Mouse (Mus musculus): ENCODE data around the gene Ceacam19.
A peak's percentile ranks its signal among the peaks of the same experiment; 100 is the strongest.

Gene Ceacam19

DNA sequence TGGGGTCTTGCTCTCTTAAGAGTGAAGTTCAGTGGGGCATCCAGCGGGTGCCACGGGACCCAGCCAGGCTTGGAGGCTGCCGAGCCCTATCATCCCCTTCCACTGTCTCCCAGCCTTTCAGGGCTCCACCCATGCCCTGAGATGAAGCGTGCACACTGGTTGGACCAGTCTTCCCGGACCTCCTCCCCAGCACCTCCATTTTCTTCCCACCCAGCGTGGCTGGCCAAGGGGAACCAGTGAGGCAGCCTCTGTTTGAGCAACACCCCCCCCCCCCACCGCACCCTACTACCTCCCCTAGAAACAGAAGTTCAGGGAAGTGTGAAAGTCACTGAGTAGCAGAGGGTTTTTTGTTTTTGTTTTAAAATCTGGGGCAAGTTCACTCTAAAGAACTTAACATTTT lies at the start of gene Ceacam19:
Gene Ceacam19 (minus strand): TSS at position 117 of the 400 bp plus-strand sequence.
- DNase-seq (ENCODE audit: inconsistent ontology term): no peak

DNA sequence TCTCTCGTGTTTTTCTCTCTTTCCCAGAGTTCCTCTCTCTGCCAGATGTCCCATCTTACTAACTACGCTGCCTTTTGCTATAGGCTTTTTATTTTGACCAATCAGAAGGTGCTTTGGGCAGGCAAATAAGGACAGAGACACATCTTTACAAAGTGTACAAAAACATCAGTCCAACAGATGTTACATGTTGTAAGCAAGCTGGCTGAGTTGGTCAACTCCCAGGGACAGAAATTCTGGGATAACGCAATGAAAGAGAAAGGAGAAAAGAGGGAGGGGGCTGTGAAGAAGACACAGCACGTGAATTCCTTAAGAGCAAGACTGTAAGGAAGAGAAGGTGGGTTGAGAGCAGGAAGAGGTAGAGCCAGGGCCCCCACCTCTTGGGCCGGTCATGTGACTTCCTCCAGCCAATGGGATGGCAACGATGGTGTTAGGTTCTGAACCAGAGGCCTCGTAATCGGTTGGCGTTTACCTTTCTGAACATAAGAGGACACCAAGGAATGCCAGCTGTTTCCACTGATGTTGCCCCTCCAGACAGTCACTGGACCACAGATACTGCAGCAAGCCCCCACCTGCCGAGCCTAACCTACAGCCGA lies 49.6 kb upstream of the Ceacam19 start:
- no peak for DNase-seq (ENCODE audit: inconsistent ontology term)

DNA sequence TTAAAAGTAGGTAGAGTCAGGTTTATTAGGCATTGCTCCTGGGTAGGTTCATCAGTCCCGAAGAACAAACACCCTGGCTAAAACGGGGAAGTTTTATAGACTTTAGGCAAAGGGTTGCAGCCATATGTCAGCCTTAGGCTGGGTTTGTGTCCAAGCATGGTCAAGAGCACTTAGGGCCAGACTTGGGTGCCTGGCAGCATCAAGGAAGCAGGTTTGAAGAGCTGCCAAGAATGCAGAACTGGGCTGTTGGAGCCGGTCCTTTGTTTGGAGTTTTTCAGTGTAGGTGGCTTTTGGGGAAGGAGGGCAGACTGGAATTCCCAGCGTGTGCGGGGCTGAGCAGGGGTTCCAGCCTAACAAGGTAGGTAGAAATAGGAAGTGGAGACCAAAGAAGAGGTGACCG lies 48.2 kb upstream of the Ceacam19 start:
- peak; percentile 66 for DNase-seq (ENCODE audit: inconsistent ontology term)

DNA sequence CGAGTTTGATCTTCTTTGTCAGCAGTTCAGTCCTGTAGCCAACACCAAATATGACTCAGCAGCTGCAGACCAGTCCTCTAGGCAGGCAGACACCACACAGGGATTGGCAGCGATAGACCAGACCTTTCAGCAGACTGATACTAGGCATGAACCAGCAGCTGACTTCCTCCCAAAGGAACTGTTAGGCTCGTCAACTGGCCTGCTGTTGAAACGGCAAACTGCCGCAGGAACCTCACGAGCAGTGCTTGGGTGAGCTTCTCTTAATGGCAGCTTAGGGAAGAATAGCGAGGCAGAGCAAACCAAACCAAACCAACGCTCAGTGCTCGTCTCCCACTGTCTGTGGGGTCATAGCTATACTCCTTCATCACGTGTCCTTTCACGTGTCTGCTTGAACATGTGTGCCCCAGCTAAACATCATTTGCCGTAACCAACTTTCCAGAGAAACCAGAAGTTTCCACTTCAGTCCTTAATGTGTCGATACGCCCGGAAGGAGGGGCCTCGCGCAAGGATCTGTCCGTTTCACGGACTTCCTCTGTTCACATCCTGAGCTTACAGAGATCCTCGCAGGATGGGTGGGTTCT lies 47.5 kb upstream of the Ceacam19 start:
- DNase-seq (ENCODE audit: inconsistent ontology term): no peak

DNA sequence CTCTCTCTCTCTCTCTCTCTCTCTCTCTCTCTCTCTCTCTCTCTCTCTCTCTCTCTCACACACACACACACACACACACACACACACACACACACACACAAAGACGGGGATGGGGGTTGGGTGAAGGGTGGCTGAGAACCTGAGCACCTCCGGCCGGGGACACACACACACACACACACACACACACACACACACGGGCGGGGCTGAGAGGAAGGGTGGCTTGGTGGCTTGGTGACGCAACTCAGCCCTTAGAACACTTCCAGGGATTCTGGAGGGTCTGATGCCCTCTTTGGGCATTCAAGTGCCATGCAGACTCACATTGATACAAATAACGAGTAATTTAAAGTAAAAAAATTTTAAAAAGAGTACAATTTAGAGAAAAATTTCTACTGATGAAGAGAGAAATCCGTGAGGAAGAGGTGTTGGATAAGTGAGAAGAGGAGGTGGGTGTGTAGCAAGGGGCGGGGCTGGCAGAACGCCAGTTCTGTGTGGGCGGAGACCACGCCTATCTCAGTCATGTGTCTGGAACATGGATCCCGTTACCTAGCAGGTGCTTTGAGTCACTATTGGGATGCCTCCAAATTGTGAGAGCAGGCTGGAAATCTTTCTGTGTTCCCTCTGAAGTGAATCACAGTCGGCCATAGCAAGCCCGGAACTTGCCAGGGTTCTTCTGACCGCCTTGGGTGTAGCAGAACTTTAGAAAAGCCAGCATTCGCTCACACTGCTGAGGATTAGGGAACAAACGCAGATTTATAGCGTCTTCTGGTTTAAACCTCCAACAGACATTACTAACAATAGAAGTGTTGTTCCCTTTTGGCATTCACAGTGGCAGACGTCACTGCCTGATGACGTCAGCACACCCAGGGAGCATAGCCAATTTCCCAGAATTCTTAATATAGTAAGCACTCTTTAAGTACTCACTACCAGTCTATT lies 45.4 kb upstream of the Ceacam19 start:
- peak; percentile 95 for DNase-seq (ENCODE audit: inconsistent ontology term)

DNA sequence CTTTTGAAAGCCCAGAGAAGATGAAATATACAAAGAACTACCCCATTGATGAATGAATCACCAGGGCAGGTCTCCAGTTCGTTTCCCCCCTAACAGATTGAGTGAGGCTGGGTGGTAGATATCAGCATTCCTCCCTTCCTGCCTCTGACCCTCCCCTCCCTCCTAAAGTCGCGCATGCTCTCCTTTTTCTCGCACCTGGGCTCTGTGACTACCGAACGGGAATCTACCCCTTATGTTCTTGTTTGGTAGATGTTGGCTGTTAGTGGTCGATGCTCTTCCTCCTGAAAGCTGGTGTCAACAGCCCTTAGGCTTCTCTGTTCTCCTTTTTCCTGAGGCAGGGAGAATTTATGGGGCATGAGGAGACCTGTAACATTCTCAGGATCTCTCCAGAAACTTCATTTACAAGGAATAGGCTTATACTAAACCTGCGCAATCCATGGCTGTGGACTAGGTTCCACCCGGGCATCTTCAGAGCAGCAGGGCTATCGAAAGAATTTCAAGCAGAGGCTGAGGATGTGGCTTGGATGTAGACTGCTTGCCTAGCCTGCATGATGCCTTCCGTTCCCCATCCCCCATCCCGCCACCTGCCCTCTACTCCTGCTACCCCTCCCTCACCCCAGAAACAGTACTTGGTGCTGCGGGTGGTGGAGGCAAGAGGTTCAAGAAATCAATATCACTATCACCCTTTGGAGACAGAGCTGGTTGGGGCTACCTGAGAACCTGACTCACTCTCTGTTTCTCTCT lies 44.5 kb upstream of the Ceacam19 start:
- DNase-seq (ENCODE audit: inconsistent ontology term): peak; percentile 66

DNA sequence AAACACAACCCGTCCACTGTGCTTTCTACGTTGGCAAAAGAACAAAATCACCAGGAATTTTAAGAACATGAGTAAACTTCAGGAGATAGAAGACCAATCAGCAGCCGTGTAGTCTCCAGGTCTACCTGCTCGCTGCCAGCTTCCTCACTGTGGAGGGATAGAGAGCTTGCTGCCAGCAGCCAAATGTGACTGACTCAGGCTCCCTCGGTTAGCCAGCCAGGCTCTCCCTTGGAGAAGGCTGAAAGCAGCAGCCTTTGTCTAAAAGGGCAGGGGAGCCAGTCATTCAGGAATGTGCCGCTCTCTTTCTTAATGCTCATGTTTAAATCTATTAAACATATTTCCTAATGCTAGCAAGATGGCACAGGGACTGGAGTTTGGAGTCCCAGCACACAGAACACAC lies 42.7 kb upstream of the Ceacam19 start:
- peak; percentile 28 for DNase-seq (ENCODE audit: inconsistent ontology term)

DNA sequence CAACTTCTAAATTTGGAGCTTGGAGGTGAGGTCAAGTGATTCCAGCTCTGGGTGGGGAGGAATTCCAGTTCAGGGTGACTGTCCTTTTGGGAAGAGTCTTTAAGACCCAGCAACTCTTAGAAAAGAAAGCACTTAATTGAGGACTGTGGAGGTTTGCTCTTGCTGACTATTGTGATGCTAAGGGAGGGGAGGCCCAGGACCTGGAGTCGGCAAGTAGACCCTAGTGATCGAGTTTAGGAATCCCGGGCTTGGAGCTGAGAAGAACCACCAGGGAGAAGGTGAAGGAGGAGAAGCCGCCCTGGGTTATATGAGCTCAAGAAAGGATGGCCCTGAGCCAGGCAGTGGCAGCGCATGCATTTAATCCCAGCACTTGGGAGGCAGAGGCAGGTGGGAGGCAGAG lies 40.7 kb upstream of the Ceacam19 start:
- DNase-seq (ENCODE audit: inconsistent ontology term): no peak

DNA sequence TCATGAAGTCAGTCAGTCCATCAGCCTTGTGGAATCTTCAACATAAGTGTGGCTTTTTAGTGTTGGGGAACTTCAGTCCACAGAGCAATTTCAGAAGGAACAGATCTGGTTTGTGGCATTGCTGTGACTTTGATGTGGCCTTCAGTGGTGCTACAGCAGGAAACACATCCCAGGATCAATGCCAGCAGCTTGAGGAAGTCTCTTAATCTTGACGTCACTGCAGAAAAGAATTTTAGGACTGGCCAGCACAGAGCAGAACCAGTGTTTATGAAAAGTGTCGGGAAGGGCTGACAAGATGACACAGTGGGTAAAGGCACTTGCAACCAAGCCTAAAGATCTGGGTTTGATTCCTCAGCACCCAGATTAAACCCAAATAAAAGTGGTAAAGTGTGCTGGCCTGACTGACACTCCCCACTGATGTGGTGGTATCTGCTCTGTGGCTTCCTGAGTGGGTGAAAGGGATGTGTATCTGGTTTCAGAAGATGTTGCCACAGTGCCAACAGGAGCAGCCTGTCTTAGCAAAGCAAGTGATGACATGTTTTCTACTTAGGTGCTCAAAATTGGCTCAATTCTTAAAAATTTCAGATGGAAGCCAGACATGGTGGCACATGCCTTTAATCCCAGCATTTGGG lies 39.2 kb upstream of the Ceacam19 start:
- DNase-seq (ENCODE audit: inconsistent ontology term): no peak

DNA sequence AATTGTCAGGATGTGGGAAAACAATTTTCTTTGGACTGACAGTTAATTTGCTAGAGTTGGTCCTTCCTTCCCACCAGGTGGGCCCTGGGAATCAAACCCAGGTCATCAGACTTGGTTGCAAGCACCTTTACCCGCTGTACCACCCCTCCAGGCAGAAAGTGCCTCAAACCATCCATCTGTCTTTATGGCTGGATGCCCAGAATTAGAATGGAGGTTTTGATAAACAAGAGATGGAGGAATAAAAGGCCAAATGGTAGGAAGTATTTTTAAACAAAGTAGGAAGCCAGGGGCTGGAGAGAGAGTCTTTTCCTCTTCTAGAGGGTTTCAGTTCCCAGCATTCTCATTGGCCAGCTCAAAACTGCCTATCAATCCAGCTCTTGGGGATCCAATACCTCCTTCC lies 37.6 kb upstream of the Ceacam19 start:
- no peak for DNase-seq (ENCODE audit: inconsistent ontology term)

DNA sequence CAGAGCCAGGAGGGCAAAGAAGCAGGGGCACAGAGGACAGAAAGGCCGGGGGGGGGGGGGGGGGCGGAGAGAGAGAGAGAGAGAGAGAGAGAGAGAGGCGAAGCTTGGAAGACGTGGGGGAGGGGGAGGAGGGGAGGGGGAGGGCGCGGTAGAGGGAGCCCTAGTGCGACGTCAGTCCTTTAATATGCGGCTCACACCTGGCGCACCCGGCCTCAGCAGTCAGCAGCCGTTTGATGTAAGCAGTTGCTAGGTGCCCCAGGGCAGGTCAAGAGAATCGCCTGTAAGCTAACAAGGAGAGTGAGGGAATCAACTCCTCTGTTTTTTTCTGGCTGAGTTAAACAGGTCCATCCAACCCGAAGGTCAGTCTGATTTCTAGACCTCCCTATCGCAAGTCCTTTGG lies 36.0 kb upstream of the Ceacam19 start:
- DNase-seq (ENCODE audit: inconsistent ontology term): no peak

DNA sequence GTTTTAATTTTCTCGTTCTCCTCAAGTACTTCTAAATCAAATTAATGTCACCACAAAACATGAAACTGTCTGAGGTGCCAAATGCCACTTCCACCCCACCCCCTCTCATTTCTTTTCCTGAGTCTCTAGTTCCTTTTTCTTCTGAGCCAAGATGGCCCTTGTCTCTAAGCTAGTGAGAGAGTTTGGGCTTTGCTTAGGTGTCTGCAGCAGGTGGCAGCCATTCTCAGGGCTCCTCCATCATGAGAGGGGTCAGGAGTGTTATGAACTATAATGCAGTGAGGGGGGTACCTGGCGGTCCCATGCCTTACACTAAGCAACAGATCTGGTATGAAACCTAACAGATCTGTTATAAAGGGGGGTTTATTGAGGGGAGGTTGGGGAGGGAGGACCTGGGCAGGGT lies 35.6 kb upstream of the Ceacam19 start:
- no peak for DNase-seq (ENCODE audit: inconsistent ontology term)

DNA sequence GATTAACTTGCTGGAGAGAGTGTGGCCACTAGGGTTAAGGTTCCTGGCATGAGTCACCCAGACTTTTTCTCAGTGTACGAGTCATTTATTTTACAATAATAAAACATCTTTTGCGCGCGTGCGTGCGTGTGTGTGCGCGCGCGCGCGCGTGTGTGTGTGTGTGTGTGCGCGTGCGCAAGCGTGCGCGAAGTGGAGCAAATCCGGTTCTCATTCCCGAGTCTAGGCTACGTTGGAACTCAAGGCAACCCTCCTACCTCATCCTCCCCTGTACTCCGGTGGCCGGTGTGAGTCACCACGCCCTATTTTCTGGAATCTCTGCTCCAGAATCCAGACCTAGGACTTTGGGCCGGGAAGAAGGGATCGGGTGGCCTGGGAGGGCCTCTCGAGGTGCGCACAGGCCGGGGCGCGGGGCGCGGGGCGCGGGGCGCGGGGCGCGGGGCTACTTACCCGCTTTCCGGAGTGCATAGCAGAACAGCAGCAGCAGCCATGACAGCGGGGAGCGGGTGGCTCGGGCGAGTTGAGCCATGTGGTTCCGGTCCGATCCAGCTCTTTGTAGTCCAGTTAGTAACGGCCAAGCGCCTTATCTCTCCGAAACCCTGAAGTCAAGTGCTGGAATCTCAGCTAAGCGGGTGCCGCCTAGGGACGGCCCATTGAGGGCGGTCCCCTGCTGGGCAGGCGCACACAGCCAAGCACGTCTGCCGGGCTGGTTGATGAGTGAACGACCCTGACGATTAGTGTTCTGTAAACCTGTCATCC lies 32.9 kb upstream of the Ceacam19 start, which contains the start of gene Pvr:
Gene Pvr (minus strand): TSS at position 655 of the 756 bp plus-strand sequence.
- DNase-seq (ENCODE audit: inconsistent ontology term): peak; percentile 90

DNA sequence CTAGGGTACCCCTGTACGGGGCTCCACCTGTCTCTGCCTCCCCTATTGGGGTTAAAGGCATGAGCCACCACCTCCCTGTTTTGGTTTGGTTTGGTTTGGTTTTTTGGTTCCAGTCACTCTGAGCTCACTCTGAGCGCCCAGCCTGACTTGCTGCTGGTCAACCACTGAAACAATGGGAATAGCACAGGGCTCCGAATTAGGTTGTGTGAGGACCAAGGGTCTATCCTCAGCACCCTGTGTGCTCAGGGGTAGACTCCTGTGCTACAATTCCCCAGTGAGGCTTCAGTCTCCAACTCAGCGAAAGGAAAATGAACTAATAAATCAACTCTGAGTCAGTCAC lies 32.4 kb upstream of the Ceacam19 start:
- DNase-seq (ENCODE audit: inconsistent ontology term): no peak

DNA sequence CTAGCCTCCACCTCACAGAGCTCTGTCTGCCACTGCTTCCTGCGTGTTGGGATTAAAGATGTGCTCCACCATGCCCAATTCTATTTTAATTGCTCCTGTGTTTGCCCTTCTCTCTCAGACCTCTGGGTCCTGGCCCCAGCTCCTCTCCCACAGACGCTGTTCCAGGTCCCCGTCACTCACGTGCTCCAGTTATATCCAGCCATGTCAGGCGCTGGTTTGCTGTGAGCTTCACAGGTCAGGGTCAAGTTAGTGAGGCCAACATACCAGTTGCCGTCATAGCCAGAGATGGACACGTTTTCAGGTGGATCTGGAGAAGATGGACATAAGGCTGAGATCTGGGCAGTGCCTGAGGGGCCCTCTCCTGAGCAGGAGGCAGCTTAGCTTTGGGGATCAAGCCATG lies 26.8 kb upstream of the Ceacam19 start:
- no peak for DNase-seq (ENCODE audit: inconsistent ontology term)

DNA sequence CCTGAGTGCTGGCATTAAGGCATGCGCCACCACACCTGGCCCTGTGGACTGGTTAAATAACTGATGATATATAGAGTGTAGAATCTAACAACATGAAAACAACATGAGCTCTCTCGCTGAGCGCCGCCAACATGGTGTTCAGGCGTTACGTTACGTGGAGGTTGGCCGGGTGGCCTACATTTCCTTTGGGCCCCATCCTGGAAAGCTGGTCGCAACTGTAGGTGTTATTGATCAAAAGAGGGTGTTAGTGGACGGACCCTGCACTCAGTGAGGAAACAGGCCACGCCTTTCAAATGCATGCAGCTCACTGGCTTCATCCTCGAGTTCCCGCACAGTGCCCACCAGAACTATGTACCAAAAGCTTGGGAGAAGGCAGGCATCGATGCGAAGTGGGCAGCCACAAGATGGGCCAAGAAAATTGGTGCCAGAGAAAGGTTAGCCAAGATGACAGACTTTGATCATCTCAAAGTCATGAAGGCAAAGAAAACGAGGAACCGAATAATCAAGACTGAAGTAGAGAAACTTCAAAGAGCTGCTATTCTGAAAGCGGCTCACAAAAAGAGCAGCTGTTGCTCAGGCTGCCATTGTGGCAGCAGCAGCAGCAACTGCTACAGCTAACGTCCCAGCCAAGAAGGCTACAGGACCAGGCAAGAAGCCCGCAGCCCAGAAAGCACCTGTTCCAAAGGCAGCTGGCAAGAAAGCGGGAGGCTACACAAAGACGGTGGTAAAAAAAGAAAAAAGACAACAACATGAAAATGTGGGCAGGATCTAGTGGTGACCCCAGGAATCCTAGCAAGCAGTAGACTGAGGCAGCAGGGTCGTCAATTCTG lies 24.1 kb upstream of the Ceacam19 start:
- DNase-seq (ENCODE audit: inconsistent ontology term): no peak

DNA sequence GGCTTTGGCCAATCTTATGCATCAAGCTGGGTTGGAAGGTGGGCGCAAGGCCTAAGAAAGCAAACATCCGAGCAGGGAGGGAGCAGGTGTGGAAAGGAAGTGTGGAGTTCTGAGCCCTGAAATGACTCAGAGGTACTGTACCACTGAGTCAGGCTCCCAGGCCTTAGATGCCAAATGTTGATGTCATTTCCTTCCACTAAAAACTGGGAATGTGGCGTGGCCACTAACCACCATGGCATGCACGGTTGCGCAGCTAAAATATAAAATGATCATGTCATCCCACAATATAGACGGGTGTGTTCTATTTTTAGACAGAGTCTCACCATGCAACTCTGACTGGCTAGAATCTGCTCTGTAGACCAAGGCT lies 23.5 kb upstream of the Ceacam19 start:
- no peak for DNase-seq (ENCODE audit: inconsistent ontology term)

DNA sequence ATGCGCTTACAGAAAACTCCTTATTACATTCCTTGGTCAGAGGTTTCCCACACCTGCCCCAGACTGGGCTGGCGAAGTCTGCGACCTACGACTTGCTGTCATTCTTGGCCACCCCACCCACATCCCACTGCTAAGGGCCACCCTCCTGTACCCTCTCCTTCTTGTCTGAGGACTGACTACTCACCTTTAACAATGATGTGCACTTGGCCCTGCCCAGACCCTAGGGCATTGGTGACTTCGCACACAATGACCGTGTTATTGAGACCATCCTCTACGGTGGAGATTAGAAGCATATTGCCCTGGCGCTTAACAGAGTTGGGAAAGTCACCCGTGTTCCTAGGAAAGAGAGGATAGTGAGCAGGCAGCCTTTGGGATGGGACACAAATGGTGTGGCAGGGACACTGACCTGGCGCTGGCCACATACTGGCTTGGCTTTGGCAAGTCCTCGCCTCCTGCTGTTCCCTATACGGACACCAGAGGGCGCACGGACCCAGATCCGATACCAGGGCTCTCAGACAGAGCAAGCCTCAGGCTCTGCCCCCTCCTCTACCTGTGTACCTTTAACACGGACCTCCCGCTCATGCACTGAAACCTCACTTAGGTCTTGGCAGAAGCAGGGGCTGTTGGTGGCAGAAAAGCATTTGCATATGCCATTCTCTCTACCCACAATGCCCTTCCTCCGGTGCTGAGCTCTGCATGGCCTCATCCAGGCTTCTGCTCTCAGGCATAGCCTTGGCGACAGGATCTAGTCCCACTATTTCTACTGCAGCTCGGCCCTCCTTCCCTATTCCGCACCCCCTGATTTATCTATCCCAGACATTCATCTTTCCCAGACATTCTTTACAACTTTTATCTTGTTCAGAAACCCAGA lies 22.9 kb upstream of the Ceacam19 start:
- peak; percentile 64 for DNase-seq (ENCODE audit: inconsistent ontology term)

DNA sequence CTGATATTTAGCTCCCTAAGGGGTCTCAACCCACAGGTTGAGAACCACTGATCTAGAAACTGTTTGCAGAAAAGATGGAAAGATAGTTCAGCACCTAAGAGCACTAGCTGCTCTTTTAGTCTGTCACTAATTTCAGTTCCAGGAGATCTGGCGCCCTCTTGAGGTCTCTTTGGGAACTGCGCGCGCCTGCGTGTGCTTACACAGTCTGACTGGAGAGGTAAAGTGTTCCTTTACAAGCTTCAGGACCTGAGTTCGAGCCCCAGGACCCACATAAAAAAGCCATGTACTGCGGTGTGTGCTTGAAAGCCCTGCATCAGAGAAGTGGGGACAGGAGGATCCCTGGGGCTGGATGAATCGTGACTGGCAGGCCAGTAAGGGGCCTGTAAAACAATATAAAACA lies 2.1 kb upstream of the Ceacam19 start:
- no peak for DNase-seq (ENCODE audit: inconsistent ontology term)

Data from Muller cell, postnatal 12 days (primary cell).